Mouse (Mus musculus) ES-E14 (cell line): ENCODE results near the gene Gm10553.
"Not testable (repeated sequence)": the region's sequence is repeated elsewhere in the genome, so short reads cannot be mapped to it uniquely, and the experiment has no call there.

Experiments used
- MAFK ChIP-seq: IDR thresholded peaks from 2 replicates; pipeline ENCODE4 v1.6.1; 2014; ENCODE audit warnings: mild to moderate bottlenecking, low read depth, low read length, inconsistent platforms; ENCODE audit not compliant: insufficient read depth
- ZC3H11A ChIP-seq: IDR thresholded peaks from 2 replicates; pipeline ENCODE4 v1.6.1; 2012; ENCODE audit warnings: low read depth, mild to moderate bottlenecking, inconsistent platforms, low read length, borderline replicate concordance

- not testable (repeated sequence) for TF ChIP-seq ZC3H11A, MAFK
Measured at GRCm38 (mm10) chr1:85121841-85122240, 21.9 kb downstream of the Gm10553 start.
